Mouse (Mus musculus) lung, postnatal 0 days (tissue): Measurements from ENCODE around the gene Tcirg1.

Source experiments
- CTCF ChIP-seq: IDR thresholded peaks from 2 replicates; pipeline ENCODE4 v1.5.1; 2016; ENCODE audit warnings: antibody characterized with exemption, mild to moderate bottlenecking
- EP300 ChIP-seq: IDR thresholded peaks from 2 replicates; pipeline ENCODE4 v1.6.1; 2016; ENCODE audit warnings: antibody characterized with exemption, mild to moderate bottlenecking, control low read depth

- peak; percentile 53 for TF ChIP-seq EP300
- no peak for TF ChIP-seq CTCF
These were observed 45.2 kb upstream of the Tcirg1 start for GRCm38 (mm10) chr19:3952099-3952498.
